In the genomic region with DNA sequence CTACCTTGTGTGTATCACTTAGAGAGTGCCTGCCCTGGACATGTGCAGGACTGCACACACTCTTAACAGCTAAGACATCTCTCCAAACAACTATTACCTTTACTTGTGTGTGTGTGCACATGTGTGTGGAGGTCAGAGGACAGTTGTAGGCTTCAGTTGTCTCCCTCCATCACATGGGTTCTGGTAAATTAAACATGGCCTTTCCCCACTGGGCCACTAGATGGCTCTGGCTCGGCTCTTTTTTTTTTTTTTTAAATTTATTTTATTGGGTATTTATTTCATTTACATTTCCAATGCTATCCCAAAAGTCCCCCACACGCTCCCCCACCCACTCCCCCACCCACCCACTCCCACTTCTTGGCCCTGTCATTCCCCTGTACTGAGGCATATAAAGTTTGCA, we compare ENCODE assay signal across 25 mouse cellular contexts. TPM values are rescaled to one million over a fixed set of nuclear protein-coding genes. Genes with fewer than 3 reads are reported as not detected.
"Had no signal": no experiment of that assay in that cellular context is flagged by ENCODE, and none has a peak within 500 bp of the region (broad histone marks: within the 10 kb centered on the region; RNA-seq: fewer than 3 reads in every experiment).

No protein-coding gene starts in this region.

RNA-seq across cellular contexts. Expression of gene Gm4871, which starts 15.8 kb away (rescaled TPM):
- total RNA-seq: layer of hippocampus, adult 8-10 months; layer of hippocampus, postnatal 10 days; layer of hippocampus, postnatal 36 days; left cerebral cortex, adult 8-10 months; left cerebral cortex, postnatal 14 days; left cerebral cortex, postnatal 4 days had no signal
- polyA plus RNA-seq: kidney, adult 2 months; kidney, embryonic 14.5 days; kidney, postnatal 0 days; large intestine, adult 2 months; limb, embryonic 12.5 days; limb, embryonic 15.5 days; liver, embryonic 11.5 days; liver, embryonic 14.5 days; lung, embryonic 16.5 days; macrophage; midbrain, embryonic 10.5 days; midbrain, embryonic 13.5 days; midbrain, embryonic 16.5 days; neural tube, embryonic 11.5 days; neural tube, embryonic 14.5 days; small intestine, adult 2 months; spleen, adult 2 months; stomach, embryonic 16.5 days; thymus, adult 2 months had no signal

RNA-seq across cellular contexts. Expression of gene 1700018F24Rik, which starts 26.0 kb away (rescaled TPM):
- total RNA-seq: layer of hippocampus, adult 8-10 months; layer of hippocampus, postnatal 10 days; layer of hippocampus, postnatal 36 days; left cerebral cortex, adult 8-10 months; left cerebral cortex, postnatal 14 days; left cerebral cortex, postnatal 4 days had no signal
- polyA plus RNA-seq: kidney, adult 2 months; kidney, embryonic 14.5 days; kidney, postnatal 0 days; large intestine, adult 2 months; limb, embryonic 12.5 days; limb, embryonic 15.5 days; liver, embryonic 11.5 days; liver, embryonic 14.5 days; macrophage; midbrain, embryonic 10.5 days; midbrain, embryonic 13.5 days; midbrain, embryonic 16.5 days; neural tube, embryonic 11.5 days; neural tube, embryonic 14.5 days; small intestine, adult 2 months; spleen, adult 2 months; stomach, embryonic 16.5 days; thymus, adult 2 months had no signal
